Mouse (Mus musculus): ENCODE measurements at regions not wholly inside any gene's neighbourhood (a gene's known extent, or its start where the extent isn't known, plus 50 kb on each side); places are given as distances from the start of the nearest gene placed in this dataset.

DNA sequence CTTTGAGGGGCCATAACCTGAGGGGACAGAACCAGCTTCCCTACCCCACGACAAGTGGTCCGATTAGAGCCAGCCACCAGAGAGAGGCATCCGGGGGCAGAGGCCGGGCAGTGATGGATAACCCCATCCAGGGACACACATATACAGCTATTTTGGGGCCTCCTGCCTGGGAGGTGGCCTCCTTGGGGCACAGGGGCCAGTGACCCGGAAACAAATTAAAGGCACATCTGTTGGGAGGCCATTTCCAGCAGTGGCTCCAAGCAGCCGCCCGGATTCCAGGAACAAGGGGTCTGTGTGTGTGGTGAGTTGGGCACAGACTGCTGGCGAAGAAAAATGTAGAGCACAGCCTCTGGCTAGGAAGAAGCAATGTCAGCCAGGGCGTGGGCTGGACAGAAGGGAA lies 144.2 kb upstream of the Mycn start:
- peak; percentile 38 for DNase-seq (ENCODE audit: low spot score)
- no peak for ATAC-seq (replicated peaks; ENCODE audit: insufficient number of reproducible peaks, low FRiP score, low TSS enrichment, low read depth)
- Histone ChIP-seq H3K4me2 (ENCODE audit: low read depth, low read length) (no peak overlapping the region), H3K27me3 (ENCODE audit: control insufficient read depth, insufficient read depth, low read length) (no peaks in the 10 kb centered on the region), H3K9ac (replicated peaks; ENCODE audit: low read length) (no peak overlapping the region), H3K27ac (replicated peaks; ENCODE audit: low read depth, low read length) (no peak overlapping the region), H3K36me3 (replicated peaks; ENCODE audit: control insufficient read depth, insufficient read depth, low read depth, low read length) (no peaks in the 10 kb centered on the region), H3K4me3 (ENCODE audit: low read depth, low read length) (no peak overlapping the region), H3K9me3 (replicated peaks; ENCODE audit: control insufficient read depth, low read length) (no peaks in the 10 kb centered on the region), H3K4me1 (ENCODE audit: control insufficient read depth, insufficient read depth, low read length) (no peaks in the 10 kb centered on the region)
- 28% methylated on average over 9 of the region's 9 CpGs for WGBS

DNA sequence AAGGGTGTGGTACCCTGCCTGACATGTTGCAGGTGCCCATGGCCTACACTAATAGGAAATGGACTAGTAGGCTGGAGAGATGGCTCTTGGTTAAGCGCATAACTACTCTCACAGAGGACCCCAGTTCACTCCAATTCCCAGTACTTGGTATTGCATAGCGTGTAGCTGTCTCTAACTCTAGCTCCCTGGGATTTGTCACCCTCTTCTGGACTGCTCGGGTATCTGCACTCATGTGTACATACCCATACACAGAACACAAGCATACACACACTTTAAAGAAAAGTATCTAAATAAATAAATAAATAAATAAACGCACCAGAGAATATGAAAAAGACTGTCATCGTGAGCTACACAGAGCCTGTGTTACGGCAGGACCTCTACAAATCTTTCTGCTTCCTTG lies 143.8 kb upstream of the Mycn start:
- H3K4me3 ChIP-seq (ENCODE audit: low read depth, low read length), result no peak overlapping the region
- ATAC-seq (replicated peaks; ENCODE audit: insufficient number of reproducible peaks, low FRiP score, low TSS enrichment, low read depth), result no peak
- no peaks in the 10 kb centered on the region for H3K9me3 ChIP-seq (replicated peaks; ENCODE audit: control insufficient read depth, low read length)
- no peak overlapping the region for H3K4me2 ChIP-seq (ENCODE audit: low read depth, low read length)
- no peaks in the 10 kb centered on the region for H3K4me1 ChIP-seq (ENCODE audit: control insufficient read depth, insufficient read depth, low read length)
- no peaks in the 10 kb centered on the region for H3K36me3 ChIP-seq (replicated peaks; ENCODE audit: control insufficient read depth, insufficient read depth, low read depth, low read length)
- 55% methylated on average over 6 of the region's 6 CpGs for WGBS
- H3K27me3 ChIP-seq (ENCODE audit: control insufficient read depth, insufficient read depth, low read length), result no peaks in the 10 kb centered on the region
- H3K9ac ChIP-seq (replicated peaks; ENCODE audit: low read length), result no peak overlapping the region
- H3K27ac ChIP-seq (replicated peaks; ENCODE audit: low read depth, low read length), result no peak overlapping the region
- DNase-seq (ENCODE audit: low spot score), result no peak

DNA sequence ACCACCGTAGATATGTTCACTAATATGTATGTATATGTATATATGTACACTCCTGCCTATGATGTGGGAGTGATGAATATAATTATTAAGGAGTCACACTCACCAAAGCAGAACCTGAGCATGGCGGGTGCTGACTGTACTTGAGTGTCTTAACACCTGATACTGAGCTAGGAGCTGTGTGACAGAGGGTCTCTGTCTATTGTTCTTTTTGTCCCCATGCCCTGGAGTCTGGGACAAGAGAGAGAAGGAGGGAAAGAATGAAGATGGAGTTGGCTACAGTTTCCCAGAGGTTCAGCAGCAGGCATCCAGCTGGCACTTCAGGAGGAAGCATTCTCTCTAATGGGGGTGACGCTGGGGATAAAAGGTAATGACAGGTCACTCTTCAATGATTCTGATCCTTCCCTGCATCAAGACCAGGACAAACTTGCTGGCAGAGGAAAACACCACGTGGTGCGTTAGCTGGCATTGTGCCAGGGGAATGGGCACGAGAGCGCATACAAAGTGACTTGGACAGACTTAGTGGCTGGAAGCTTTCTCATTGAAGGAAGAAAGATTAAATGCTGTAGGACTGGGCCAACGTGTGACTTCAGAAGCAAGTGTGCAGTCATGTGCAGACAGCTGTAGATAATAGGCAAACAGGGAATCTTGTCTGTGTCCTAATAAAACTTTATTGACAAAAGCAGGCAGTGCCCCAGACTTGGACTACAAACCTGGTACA lies 141.8 kb upstream of the Mycn start:
- Histone ChIP-seq H3K9ac (replicated peaks; ENCODE audit: low read length) (no peak overlapping the region), H3K27ac (replicated peaks; ENCODE audit: low read depth, low read length) (no peak overlapping the region), H3K36me3 (replicated peaks; ENCODE audit: control insufficient read depth, insufficient read depth, low read depth, low read length) (no peaks in the 10 kb centered on the region), H3K4me3 (ENCODE audit: low read depth, low read length) (no peak overlapping the region), H3K9me3 (replicated peaks; ENCODE audit: control insufficient read depth, low read length) (no peaks in the 10 kb centered on the region), H3K27me3 (ENCODE audit: control insufficient read depth, insufficient read depth, low read length) (no peaks in the 10 kb centered on the region), H3K4me1 (ENCODE audit: control insufficient read depth, insufficient read depth, low read length) (no peaks in the 10 kb centered on the region), H3K4me2 (ENCODE audit: low read depth, low read length) (no peak overlapping the region)
- WGBS, result 79% methylated on average over 8 of the region's 8 CpGs
- ATAC-seq (replicated peaks; ENCODE audit: insufficient number of reproducible peaks, low FRiP score, low TSS enrichment, low read depth) (no peak), DNase-seq (ENCODE audit: low spot score) (no peak)

DNA sequence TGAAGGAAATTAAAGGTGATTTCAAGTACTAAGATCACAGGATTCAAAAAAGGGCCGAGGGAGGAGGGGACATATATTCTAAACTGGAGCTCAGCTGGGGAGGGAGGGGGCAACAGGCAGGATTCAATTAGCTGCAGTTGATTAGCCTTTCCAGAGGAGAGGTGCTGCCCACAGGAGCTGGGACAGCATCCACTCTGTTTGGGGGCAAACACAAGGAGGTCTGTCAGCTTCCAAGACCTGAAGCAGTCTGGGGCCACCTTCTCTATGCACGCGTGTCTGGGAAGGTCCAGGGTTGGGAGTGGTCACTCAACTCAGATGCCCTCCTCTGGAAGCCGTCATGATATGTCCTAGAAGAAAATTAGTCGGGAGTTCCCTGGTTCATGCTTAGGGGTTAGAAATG lies 139.1 kb upstream of the Mycn start:
- Histone ChIP-seq H3K9me3 (replicated peaks; ENCODE audit: control insufficient read depth, low read length) (no peaks in the 10 kb centered on the region), H3K27me3 (ENCODE audit: control insufficient read depth, insufficient read depth, low read length) (no peaks in the 10 kb centered on the region), H3K36me3 (replicated peaks; ENCODE audit: control insufficient read depth, insufficient read depth, low read depth, low read length) (no peaks in the 10 kb centered on the region), H3K4me2 (ENCODE audit: low read depth, low read length) (no peak overlapping the region), H3K27ac (replicated peaks; ENCODE audit: low read depth, low read length) (no peak overlapping the region), H3K4me1 (ENCODE audit: control insufficient read depth, insufficient read depth, low read length) (peaks cover 2% of the 10 kb centered on the region; the same call in 1 of the 2 replicates), H3K4me3 (ENCODE audit: low read depth, low read length) (no peak overlapping the region), H3K9ac (replicated peaks; ENCODE audit: low read length) (no peak overlapping the region)
- DNase-seq (ENCODE audit: low spot score) (peak; percentile 68), ATAC-seq (replicated peaks; ENCODE audit: insufficient number of reproducible peaks, low FRiP score, low TSS enrichment, low read depth) (no peak)
- 41% methylated on average over 5 of the region's 5 CpGs for WGBS

DNA sequence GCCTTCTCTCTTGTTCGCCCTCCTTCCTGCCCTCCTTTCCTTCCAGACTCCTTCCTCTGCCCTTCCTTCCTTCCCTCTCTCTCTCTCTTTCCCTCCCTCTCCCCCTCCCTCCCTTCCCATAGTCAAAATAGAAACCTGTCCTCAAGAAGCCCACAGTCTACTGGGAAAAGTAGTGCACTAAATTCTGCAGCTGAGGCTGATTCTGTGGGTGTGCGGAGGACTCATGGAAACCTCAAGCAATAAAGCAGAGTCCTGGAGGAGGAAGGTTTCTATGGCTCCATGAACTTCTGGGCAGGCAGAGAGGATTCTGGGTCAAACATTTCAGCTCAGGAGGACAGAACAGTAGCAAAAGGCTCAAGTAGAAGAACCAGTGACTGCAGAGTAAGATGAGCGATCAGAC lies 138.1 kb upstream of the Mycn start:
- Histone ChIP-seq H3K4me3 (ENCODE audit: low read depth, low read length) (no peak overlapping the region), H3K9me3 (replicated peaks; ENCODE audit: control insufficient read depth, low read length) (no peaks in the 10 kb centered on the region), H3K9ac (replicated peaks; ENCODE audit: low read length) (no peak overlapping the region), H3K4me2 (ENCODE audit: low read depth, low read length) (no peak overlapping the region), H3K36me3 (replicated peaks; ENCODE audit: control insufficient read depth, insufficient read depth, low read depth, low read length) (no peaks in the 10 kb centered on the region), H3K27me3 (ENCODE audit: control insufficient read depth, insufficient read depth, low read length) (no peaks in the 10 kb centered on the region), H3K27ac (replicated peaks; ENCODE audit: low read depth, low read length) (no peak overlapping the region), H3K4me1 (ENCODE audit: control insufficient read depth, insufficient read depth, low read length) (peaks cover 2% of the 10 kb centered on the region; the same call in 1 of the 2 replicates)
- ATAC-seq (replicated peaks; ENCODE audit: insufficient number of reproducible peaks, low FRiP score, low TSS enrichment, low read depth) (no peak), DNase-seq (ENCODE audit: low spot score) (no peak)
- 87% methylated on average over 3 of the region's 3 CpGs for WGBS

DNA sequence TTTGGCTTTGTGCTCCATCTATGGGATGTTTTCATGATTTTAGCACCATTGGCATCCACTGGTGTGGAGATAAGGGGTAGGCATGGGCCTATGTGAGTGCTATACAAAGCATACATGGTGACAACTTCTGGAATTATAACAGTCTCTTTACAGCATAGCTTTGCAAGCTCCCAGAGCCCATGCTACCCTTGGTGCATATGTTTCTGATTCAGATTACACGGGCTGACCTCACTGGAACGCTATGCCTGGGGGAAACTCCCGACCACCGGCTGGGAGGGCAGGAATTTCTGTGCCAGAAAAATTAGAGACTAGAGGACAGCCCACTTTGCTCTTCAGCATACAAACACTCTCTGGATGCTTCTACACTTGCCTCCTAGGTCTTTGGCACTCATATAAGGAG lies 136.0 kb upstream of the Mycn start:
- no peaks in the 10 kb centered on the region for H3K36me3 ChIP-seq (replicated peaks; ENCODE audit: control insufficient read depth, insufficient read depth, low read depth, low read length)
- H3K9ac ChIP-seq (replicated peaks; ENCODE audit: low read length), result no peak overlapping the region
- DNase-seq (ENCODE audit: low spot score), result peak; percentile 83
- no peaks in the 10 kb centered on the region for H3K9me3 ChIP-seq (replicated peaks; ENCODE audit: control insufficient read depth, low read length)
- ATAC-seq (replicated peaks; ENCODE audit: insufficient number of reproducible peaks, low FRiP score, low TSS enrichment, low read depth), result peak; percentile 74
- peaks cover 2% of the 10 kb centered on the region; the same call in 1 of the 2 replicates for H3K4me1 ChIP-seq (ENCODE audit: control insufficient read depth, insufficient read depth, low read length)
- peak overlapping the region; percentile 48; the same call in 1 of the 2 replicates for H3K27ac ChIP-seq (replicated peaks; ENCODE audit: low read depth, low read length)
- H3K27me3 ChIP-seq (ENCODE audit: control insufficient read depth, insufficient read depth, low read length), result no peaks in the 10 kb centered on the region
- no peak overlapping the region for H3K4me2 ChIP-seq (ENCODE audit: low read depth, low read length)
- WGBS, result 21% methylated on average over 4 of the region's 4 CpGs
- no peak overlapping the region for H3K4me3 ChIP-seq (ENCODE audit: low read depth, low read length)

DNA sequence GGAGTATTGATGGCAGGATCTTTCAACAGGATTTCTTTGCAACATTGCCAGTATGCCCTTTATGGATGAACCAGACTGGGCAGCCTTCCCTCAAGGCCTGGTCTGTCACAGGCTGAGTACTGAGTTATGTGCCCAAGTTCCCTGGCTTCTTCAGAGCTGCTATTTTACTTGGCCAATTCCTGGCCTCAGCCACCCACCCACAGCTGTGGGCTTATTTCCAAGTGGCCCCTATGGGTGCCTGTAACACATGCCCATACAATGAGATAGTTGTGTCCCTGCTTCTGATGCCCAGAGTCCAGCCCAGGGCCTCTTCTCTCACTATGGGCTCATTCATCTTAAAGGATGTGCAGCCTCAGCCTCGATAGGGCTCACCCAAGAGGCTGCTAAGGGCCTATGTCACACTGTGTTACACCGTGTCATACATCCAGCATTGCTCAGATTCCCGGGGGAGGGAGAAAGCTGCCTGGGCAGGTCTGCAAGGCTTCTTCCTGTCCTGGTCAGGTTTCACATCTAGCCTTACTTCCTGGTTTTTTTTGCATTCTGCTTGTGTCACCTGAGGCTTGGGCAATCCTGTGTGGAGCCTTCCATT lies 135.1 kb upstream of the Mycn start:
- peaks cover 2% of the 10 kb centered on the region; the same call in 1 of the 2 replicates for H3K4me1 ChIP-seq (ENCODE audit: control insufficient read depth, insufficient read depth, low read length)
- H3K9ac ChIP-seq (replicated peaks; ENCODE audit: low read length), result no peak overlapping the region
- ATAC-seq (replicated peaks; ENCODE audit: insufficient number of reproducible peaks, low FRiP score, low TSS enrichment, low read depth) (peak; percentile 49; the same call in 1 of the 2 replicates), DNase-seq (ENCODE audit: low spot score) (peak; percentile 22)
- no peaks in the 10 kb centered on the region for H3K9me3 ChIP-seq (replicated peaks; ENCODE audit: control insufficient read depth, low read length)
- H3K4me3 ChIP-seq (ENCODE audit: low read depth, low read length), result no peak overlapping the region
- H3K4me2 ChIP-seq (ENCODE audit: low read depth, low read length), result no peak overlapping the region
- no peaks in the 10 kb centered on the region for H3K36me3 ChIP-seq (replicated peaks; ENCODE audit: control insufficient read depth, insufficient read depth, low read depth, low read length)
- H3K27me3 ChIP-seq (ENCODE audit: control insufficient read depth, insufficient read depth, low read length), result no peaks in the 10 kb centered on the region
- peak overlapping the region; percentile 48 for H3K27ac ChIP-seq (replicated peaks; ENCODE audit: low read depth, low read length)
- 45% methylated on average over 3 of the region's 3 CpGs for WGBS

DNA sequence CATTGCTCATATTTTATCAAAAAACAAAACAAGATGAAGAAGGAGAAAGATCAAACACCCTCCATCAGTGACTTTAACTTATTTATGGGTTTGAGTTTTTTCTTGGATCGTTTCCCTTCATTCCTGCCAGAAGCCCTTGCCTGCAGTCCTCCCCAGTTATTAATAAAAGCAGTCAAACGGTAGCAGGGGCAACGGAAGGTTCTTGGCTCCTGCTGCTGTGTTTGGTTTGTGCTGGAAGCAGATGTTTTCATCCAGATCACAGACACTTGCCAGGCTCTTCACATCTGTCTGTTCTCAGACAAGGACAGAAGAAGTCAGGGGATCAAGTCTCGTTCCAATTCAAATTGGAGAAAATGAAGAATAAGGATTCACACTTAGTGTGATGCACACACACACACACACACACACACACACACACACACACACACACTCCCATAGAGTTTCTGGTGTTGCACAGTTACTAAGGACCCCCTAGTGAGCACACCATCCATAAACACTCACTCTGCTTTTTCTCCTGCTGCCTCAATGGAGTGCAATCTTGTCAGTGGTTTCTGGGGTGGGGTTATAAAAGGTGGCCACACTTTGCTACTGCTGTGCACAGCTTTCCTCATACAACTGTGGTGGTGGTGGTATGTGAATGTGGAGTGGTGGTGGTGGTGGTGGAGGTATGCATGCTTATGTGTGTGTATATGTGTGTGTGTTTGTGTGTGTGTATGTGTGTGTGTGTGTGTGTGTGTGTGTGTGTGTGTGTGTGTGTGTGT lies 131.6 kb upstream of the Mycn start:
- Histone ChIP-seq H3K4me2 (ENCODE audit: low read depth, low read length) (no peak overlapping the region), H3K27me3 (ENCODE audit: control insufficient read depth, insufficient read depth, low read length) (no peaks in the 10 kb centered on the region), H3K4me3 (ENCODE audit: low read depth, low read length) (no peak overlapping the region), H3K36me3 (replicated peaks; ENCODE audit: control insufficient read depth, insufficient read depth, low read depth, low read length) (no peaks in the 10 kb centered on the region), H3K4me1 (ENCODE audit: control insufficient read depth, insufficient read depth, low read length) (peaks cover 2% of the 10 kb centered on the region; the same call in 1 of the 2 replicates), H3K27ac (replicated peaks; ENCODE audit: low read depth, low read length) (no peak overlapping the region), H3K9me3 (replicated peaks; ENCODE audit: control insufficient read depth, low read length) (no peaks in the 10 kb centered on the region), H3K9ac (replicated peaks; ENCODE audit: low read length) (no peak overlapping the region)
- DNase-seq (ENCODE audit: low spot score) (no peak), ATAC-seq (replicated peaks; ENCODE audit: insufficient number of reproducible peaks, low FRiP score, low TSS enrichment, low read depth) (no peak)
- WGBS, result 48% methylated on average over 4 of the region's 4 CpGs

All from embryonic facial prominence, embryonic 11.5 days (tissue).